In genomic region chr19:46348761-46349458, GRCm38 (mm10) we compare ENCODE assay signal across 8 mouse cellular contexts. TPM values are rescaled to one million over a fixed set of nuclear protein-coding genes. Genes with fewer than 3 reads are reported as not detected.
DNase-seq lines count a peak whose midpoint lies in the region; ATAC-seq and TF ChIP-seq lines count a peak whose summit lies in the region.

No protein-coding gene starts in this region.

- H3K4me1 ChIP-seq in forebrain, embryonic 13.5 days = peaks cover 25% of the 10 kb centered on the region
- peaks cover 11% of the 10 kb centered on the region for H3K4me1 ChIP-seq in heart, embryonic 16.5 days (ENCODE audit: control insufficient read depth, insufficient read depth, low read length)
- H3K4me1 ChIP-seq in liver, embryonic 13.5 days (replicated peaks) = peaks cover 69% of the 10 kb centered on the region
- peaks cover 13% of the 10 kb centered on the region for H3K4me1 ChIP-seq in stomach, embryonic 16.5 days (ENCODE audit: control insufficient read depth, insufficient read depth, low read length)

- peak overlapping the region; percentile 77 for H3K27ac ChIP-seq in forebrain, embryonic 13.5 days
- H3K27ac ChIP-seq in heart, embryonic 16.5 days (ENCODE audit: low read length) = peak overlapping the region; percentile 73
- H3K27ac ChIP-seq in liver, embryonic 13.5 days = peak overlapping the region; percentile 62
- peak overlapping the region; percentile 76 for H3K27ac ChIP-seq in stomach, embryonic 16.5 days (ENCODE audit: low read length)

- peak overlapping the region; percentile 93 for H3K4me2 ChIP-seq in forebrain, embryonic 13.5 days
- peak overlapping the region; percentile 83 for H3K4me2 ChIP-seq in heart, embryonic 16.5 days (ENCODE audit: low read depth, low read length)
- H3K4me2 ChIP-seq in liver, embryonic 13.5 days = peak overlapping the region; percentile 89
- H3K4me2 ChIP-seq in stomach, embryonic 16.5 days (ENCODE audit: low read depth, low read length) = peak overlapping the region; percentile 81

- H3K36me3 ChIP-seq in forebrain, embryonic 13.5 days (ENCODE audit: poor library complexity, severe bottlenecking) = no peaks in the 10 kb centered on the region
- no peaks in the 10 kb centered on the region for H3K36me3 ChIP-seq in heart, embryonic 16.5 days (ENCODE audit: control insufficient read depth, insufficient read depth)
- H3K36me3 ChIP-seq in liver, embryonic 13.5 days = no peaks in the 10 kb centered on the region
- no peaks in the 10 kb centered on the region for H3K36me3 ChIP-seq in stomach, embryonic 16.5 days (ENCODE audit: control insufficient read depth, insufficient read depth, low read length)

- H3K27me3 ChIP-seq in forebrain, embryonic 13.5 days = peaks cover 37% of the 10 kb centered on the region
- H3K27me3 ChIP-seq in heart, embryonic 16.5 days (ENCODE audit: control insufficient read depth, insufficient read depth, low read length) = peaks cover 3% of the 10 kb centered on the region; the same call in 1 of the 2 replicates
- H3K27me3 ChIP-seq in liver, embryonic 13.5 days = peaks cover 30% of the 10 kb centered on the region
- no peaks in the 10 kb centered on the region for H3K27me3 ChIP-seq in stomach, embryonic 16.5 days (ENCODE audit: control insufficient read depth, insufficient read depth, low read length)

- TF ChIP-seq POLR2A in brain, embryonic 14.5 days (IDR thresholded peaks at IDR 0.05; ENCODE audit: borderline replicate concordance, extremely low read depth, insufficient read depth, insufficient read length, poor library complexity, severe bottlenecking) = peak; percentile 84

- peak; percentile 66 for DNase-seq in ES-CJ7 (ENCODE audit: low read depth, low spot score)
- peak; percentile 94 for DNase-seq in brain, embryonic 14.5 days (ENCODE audit: low read depth)
- DNase-seq in kidney, postnatal 14 days = peak; percentile 89
- DNase-seq in liver, embryonic 13.5 days = no peak
- DNase-seq in naive thymus-derived CD4-positive, alpha-beta T cell, adult 2 months (ENCODE audit: low read depth) = peak; percentile 73

- peak overlapping the region; percentile 89 for H3K9ac ChIP-seq in forebrain, embryonic 13.5 days
- H3K9ac ChIP-seq in heart, embryonic 16.5 days (ENCODE audit: low read length) = peak overlapping the region; percentile 82
- H3K9ac ChIP-seq in liver, embryonic 13.5 days = peak overlapping the region; percentile 73
- peak overlapping the region; percentile 89 for H3K9ac ChIP-seq in stomach, embryonic 16.5 days (ENCODE audit: low read length)

- peak; percentile 95 for ATAC-seq in forebrain, embryonic 13.5 days
- peak; percentile 80 for ATAC-seq in heart, embryonic 16.5 days (replicated peaks; ENCODE audit: extremely low read depth, insufficient read depth, low FRiP score)
- ATAC-seq in liver, embryonic 13.5 days (ENCODE audit: low read depth) = peak; percentile 63
- ATAC-seq in stomach, embryonic 16.5 days (ENCODE audit: insufficient read depth, low FRiP score) = peak; percentile 85

- under 1% methylated on average over 78 of the region's 78 CpGs for WGBS in forebrain, embryonic 13.5 days
- under 1% methylated on average over 78 of the region's 78 CpGs for WGBS in heart, embryonic 16.5 days
- WGBS in liver, embryonic 13.5 days (ENCODE audit: insufficient replicate concordance) = under 1% methylated on average over 78 of the region's 78 CpGs
- under 1% methylated on average over 77 of the region's 78 CpGs for WGBS in stomach, embryonic 16.5 days

- peak overlapping the region; percentile 66 for H3K4me3 ChIP-seq in forebrain, embryonic 13.5 days
- peak overlapping the region; percentile 75 for H3K4me3 ChIP-seq in heart, embryonic 16.5 days (ENCODE audit: low read length)
- peak overlapping the region; percentile 70 for H3K4me3 ChIP-seq in liver, embryonic 13.5 days (replicated peaks)
- H3K4me3 ChIP-seq in stomach, embryonic 16.5 days (replicated peaks; ENCODE audit: low read length) = peak overlapping the region; percentile 69

- TF ChIP-seq CTCF in brain, embryonic 14.5 days (IDR thresholded peaks at IDR 0.05; ENCODE audit: borderline replicate concordance, extremely low read depth, insufficient read depth, insufficient read length) = no peak

- H3K9me3 ChIP-seq in forebrain, embryonic 13.5 days (replicated peaks) = no peaks in the 10 kb centered on the region
- no peaks in the 10 kb centered on the region for H3K9me3 ChIP-seq in heart, embryonic 16.5 days (replicated peaks; ENCODE audit: control insufficient read depth, low read length)
- no peaks in the 10 kb centered on the region for H3K9me3 ChIP-seq in liver, embryonic 13.5 days (replicated peaks)
- no peaks in the 10 kb centered on the region for H3K9me3 ChIP-seq in stomach, embryonic 16.5 days (replicated peaks; ENCODE audit: control insufficient read depth, low read length)

RNA-seq across cellular contexts. Expression of gene 2310034G01Rik, which starts 1.2 kb away (rescaled TPM):
- polyA plus RNA-seq in brain, embryonic 14.5 days (2012; rRNA removed) = 2.1 TPM in 2 replicates
- polyA plus RNA-seq in forebrain, embryonic 13.5 days (2015; fragmentation: Nextera tagmentation; extraction: Ambion mirVana) = 1.7 and 2.2 TPM in 2 replicates
- polyA plus RNA-seq in heart, embryonic 16.5 days (2015; fragmentation: Nextera tagmentation; extraction: Ambion mirVana) = 1.1 and 1.2 TPM in 2 replicates
- 0.44 and 0.59 TPM in 2 replicates for polyA plus RNA-seq in liver, embryonic 13.5 days (2015; fragmentation: Nextera tagmentation; extraction: Ambion mirVana)
- polyA plus RNA-seq in stomach, embryonic 16.5 days (2015; fragmentation: Nextera tagmentation; extraction: Ambion mirVana) = 1.7 and 1.8 TPM in 2 replicates

RNA-seq across cellular contexts. Expression of gene Mfsd13a, which starts 8.0 kb away (rescaled TPM):
- polyA plus RNA-seq in brain, embryonic 14.5 days (2012; rRNA removed) = 16.1 and 18.2 TPM in 2 replicates
- polyA plus RNA-seq in forebrain, embryonic 13.5 days (2015; fragmentation: Nextera tagmentation; extraction: Ambion mirVana) = 7.6 and 7.8 TPM in 2 replicates
- 6.0 TPM in 2 replicates for polyA plus RNA-seq in heart, embryonic 16.5 days (2015; fragmentation: Nextera tagmentation; extraction: Ambion mirVana)
- 10.6 and 12.3 TPM in 2 replicates for polyA plus RNA-seq in liver, embryonic 13.5 days (2015; fragmentation: Nextera tagmentation; extraction: Ambion mirVana)
- 13.8 and 16.8 TPM in 2 replicates for polyA plus RNA-seq in stomach, embryonic 16.5 days (2015; fragmentation: Nextera tagmentation; extraction: Ambion mirVana)

RNA-seq across cellular contexts. Expression of gene Cuedc2, which starts 10.4 kb away (rescaled TPM):
- polyA plus RNA-seq in brain, embryonic 14.5 days (2012; rRNA removed) = 206 and 246 TPM in 2 replicates
- 304 and 309 TPM in 2 replicates for polyA plus RNA-seq in forebrain, embryonic 13.5 days (2015; fragmentation: Nextera tagmentation; extraction: Ambion mirVana)
- polyA plus RNA-seq in heart, embryonic 16.5 days (2015; fragmentation: Nextera tagmentation; extraction: Ambion mirVana) = 142 and 150 TPM in 2 replicates
- 85.6 and 86.7 TPM in 2 replicates for polyA plus RNA-seq in liver, embryonic 13.5 days (2015; fragmentation: Nextera tagmentation; extraction: Ambion mirVana)
- polyA plus RNA-seq in stomach, embryonic 16.5 days (2015; fragmentation: Nextera tagmentation; extraction: Ambion mirVana) = 131 and 133 TPM in 2 replicates

RNA-seq across cellular contexts. Expression of gene Fbxl15, which starts 20.9 kb away (rescaled TPM):
- 37.1 and 45.9 TPM in 2 replicates for polyA plus RNA-seq in brain, embryonic 14.5 days (2012; rRNA removed)
- polyA plus RNA-seq in forebrain, embryonic 13.5 days (2015; fragmentation: Nextera tagmentation; extraction: Ambion mirVana) = 30.8 and 32.8 TPM in 2 replicates
- 11.0 and 12.8 TPM in 2 replicates for polyA plus RNA-seq in heart, embryonic 16.5 days (2015; fragmentation: Nextera tagmentation; extraction: Ambion mirVana)
- polyA plus RNA-seq in liver, embryonic 13.5 days (2015; fragmentation: Nextera tagmentation; extraction: Ambion mirVana) = 11.2 and 12.1 TPM in 2 replicates
- 14.1 and 16.0 TPM in 2 replicates for polyA plus RNA-seq in stomach, embryonic 16.5 days (2015; fragmentation: Nextera tagmentation; extraction: Ambion mirVana)

RNA-seq across cellular contexts. Expression of gene Psd, which starts 22.0 kb away (rescaled TPM):
- 292 and 297 TPM in 2 replicates for polyA plus RNA-seq in brain, embryonic 14.5 days (2012; rRNA removed)
- 31.0 and 34.8 TPM in 2 replicates for polyA plus RNA-seq in forebrain, embryonic 13.5 days (2015; fragmentation: Nextera tagmentation; extraction: Ambion mirVana)
- polyA plus RNA-seq in heart, embryonic 16.5 days (2015; fragmentation: Nextera tagmentation; extraction: Ambion mirVana) = 4.1 and 5.1 TPM in 2 replicates
- 5.8 and 7.1 TPM in 2 replicates for polyA plus RNA-seq in liver, embryonic 13.5 days (2015; fragmentation: Nextera tagmentation; extraction: Ambion mirVana)
- 22.1 and 23.0 TPM in 2 replicates for polyA plus RNA-seq in stomach, embryonic 16.5 days (2015; fragmentation: Nextera tagmentation; extraction: Ambion mirVana)
